In genomic region chr2:38338990-38339909, GRCm38 (mm10) we compare ENCODE assay signal across 8 mouse cellular contexts. TPM values are rescaled to one million over a fixed set of nuclear protein-coding genes. Genes with fewer than 3 reads are reported as not detected.
DNase-seq lines count a peak whose midpoint lies in the region; ATAC-seq and TF ChIP-seq lines count a peak whose summit lies in the region.

Lhx2 (plus strand) TSS chr2:38339281.

- no peak for TF ChIP-seq CTCF in brain, embryonic 14.5 days (IDR thresholded peaks at IDR 0.05; ENCODE audit: borderline replicate concordance, extremely low read depth, insufficient read depth, insufficient read length)
- TF ChIP-seq CTCF in midbrain, postnatal 0 days (IDR thresholded peaks at IDR 0.05): no peak

- peak; percentile 68 for ATAC-seq in forebrain, embryonic 16.5 days
- peak; percentile 52; the same call in 1 of the 2 replicates for ATAC-seq in midbrain, postnatal 0 days (ENCODE audit: low FRiP score)
- no peak for ATAC-seq in monocyte, adult 5-6 weeks (replicated peaks; ENCODE audit: insufficient number of reproducible peaks, low FRiP score, low TSS enrichment, poor library complexity, severe bottlenecking)

- peak within 1 kb of the TSS; percentile 96 for H3K27ac ChIP-seq in forebrain, embryonic 16.5 days (ENCODE audit: low read length)
- peak within 1 kb of the TSS; percentile 87 for H3K27ac ChIP-seq in midbrain, postnatal 0 days (ENCODE audit: low read depth, low read length)

- WGBS in forebrain, embryonic 16.5 days: under 1% methylated on average over 63 of the region's 92 CpGs
- WGBS in midbrain, postnatal 0 days: under 1% methylated on average over 51 of the region's 92 CpGs

- no peaks in the 10 kb centered on the region for H3K9me3 ChIP-seq in forebrain, embryonic 16.5 days (ENCODE audit: control insufficient read depth, low read length)
- H3K9me3 ChIP-seq in midbrain, postnatal 0 days (ENCODE audit: low read length): no peaks in the 10 kb centered on the region

- peak within 1 kb of the TSS; percentile 94 for H3K9ac ChIP-seq in forebrain, embryonic 16.5 days (replicated peaks; ENCODE audit: low read depth, low read length)
- H3K9ac ChIP-seq in midbrain, postnatal 0 days (replicated peaks; ENCODE audit: low read length, poor library complexity, severe bottlenecking): peak within 1 kb of the TSS; percentile 77

- H3K4me3 ChIP-seq in forebrain, embryonic 16.5 days (replicated peaks; ENCODE audit: low read length): peak within 1 kb of the TSS; percentile 71
- H3K4me3 ChIP-seq in midbrain, postnatal 0 days (ENCODE audit: low read depth, low read length): peak within 1 kb of the TSS; percentile 58

- peak in 1 of 2 experiments; percentile 18 for DNase-seq in left cerebral cortex, adult 18-20 months (ENCODE audit: low spot score in 2 of 2)
- no peak for DNase-seq in left cerebral cortex, adult 9 months (ENCODE audit: low spot score in 2 of 2)
- DNase-seq in brain, embryonic 14.5 days (ENCODE audit: low read depth): peak; percentile 82
- DNase-seq in layer of hippocampus, postnatal 36 days: no peak
- no peak for DNase-seq in midbrain, postnatal 0 days (ENCODE audit: low spot score)
- no peak for DNase-seq in ovary, postnatal 36 days (ENCODE audit: low spot score)

- H3K27me3 ChIP-seq in forebrain, embryonic 16.5 days (replicated peaks; ENCODE audit: control insufficient read depth, insufficient read depth, low read length): peaks cover 16% of the 10 kb centered on the region
- H3K27me3 ChIP-seq in midbrain, postnatal 0 days (ENCODE audit: insufficient read depth, low read length): peaks cover 34% of the 10 kb centered on the region

- H3K36me3 ChIP-seq in forebrain, embryonic 16.5 days (ENCODE audit: control insufficient read depth, insufficient read depth): no peaks in the 10 kb centered on the region
- H3K36me3 ChIP-seq in midbrain, postnatal 0 days (ENCODE audit: insufficient read depth, low read length): no peaks in the 10 kb centered on the region

- peaks cover 23% of the 10 kb centered on the region for H3K4me1 ChIP-seq in forebrain, embryonic 16.5 days (replicated peaks; ENCODE audit: control insufficient read depth, insufficient read depth, low read length)
- no peaks in the 10 kb centered on the region for H3K4me1 ChIP-seq in midbrain, postnatal 0 days (ENCODE audit: insufficient read depth, low read length)

- no peak for TF ChIP-seq POLR2A in brain, embryonic 14.5 days (IDR thresholded peaks at IDR 0.05; ENCODE audit: borderline replicate concordance, extremely low read depth, insufficient read depth, insufficient read length, poor library complexity, severe bottlenecking)

- H3K4me2 ChIP-seq in forebrain, embryonic 16.5 days (ENCODE audit: low read length): peak within 1 kb of the TSS; percentile 83
- peak within 1 kb of the TSS; percentile 77 for H3K4me2 ChIP-seq in midbrain, postnatal 0 days (ENCODE audit: low read depth, low read length, poor library complexity, severe bottlenecking)

RNA-seq across cellular contexts. Expression of gene Lhx2, which starts in this region (rescaled TPM):
- total RNA-seq in left cerebral cortex, adult 18-20 months (2021): 10 to 100 TPM; 82.2 to 89.2 TPM
- polyA plus RNA-seq in brain, embryonic 14.5 days (2012; rRNA removed): 160 and 273 TPM in 2 replicates
- 69.7 and 90.4 TPM in 2 replicates for polyA plus RNA-seq in forebrain, embryonic 16.5 days (2015; fragmentation: Nextera tagmentation; extraction: Ambion mirVana)
- total RNA-seq in layer of hippocampus, postnatal 36 days (2021): 100 to 1,000 TPM in 1 of 2 experiments, 10 to 100 TPM in 1; 94.7 to 107 TPM
- 77.5 and 90.1 TPM in 2 replicates for total RNA-seq in midbrain, postnatal 0 days (2014; rRNA removed)
- polyA plus RNA-seq in midbrain, postnatal 0 days (2015; fragmentation: Nextera tagmentation; extraction: Ambion mirVana): 22.1 and 23.8 TPM in 2 replicates
- not detected in 3 replicates for total RNA-seq in monocyte, adult 5-6 weeks (2017)

Comparison
In these comparisons a context has a peak if more than half of its experiments do, and no peak if none do; other contexts are left out.
1. RNA of gene Lhx2 (total RNA-seq): 94.7 to 107 TPM in layer of hippocampus, postnatal 36 days, 77.5 to 90.1 TPM in midbrain, postnatal 0 days and 82.2 to 89.2 TPM in left cerebral cortex, adult 18-20 months; not detected in monocyte, adult 5-6 weeks; every median in the first group is over 10 times any median in the second.